Mouse (Mus musculus) E14TG2a.4 (cell line): ENCODE data around the gene Sema6b.
"Not testable (repeated sequence)": the region's sequence is repeated elsewhere in the genome, so short reads cannot be mapped to it uniquely, and the experiment has no call there.

Experiments used
- H3K27me3 ChIP-seq: 2 replicates; pipeline ENCODE4 v1.6.1; 2014; ENCODE audit warnings: low read length, control low read depth; ENCODE audit not compliant: insufficient read depth
- H3K36me3 ChIP-seq: 2 replicates; pipeline ENCODE4 v1.6.1; 2014; ENCODE audit warnings: low read length, control low read depth; ENCODE audit not compliant: insufficient read depth
- H3K4me1 ChIP-seq: replicated peaks from 2 replicates; pipeline ENCODE4 v1.6.1; 2014; ENCODE audit warnings: low read depth, low read length, control low read depth
- H3K4me3 ChIP-seq: replicated peaks from 2 replicates; pipeline ENCODE4 v1.5.1; 2014; ENCODE audit warnings: mild to moderate bottlenecking, low read length
- H3K9me3 ChIP-seq: 2 replicates; pipeline ENCODE4 v1.6.1; 2014; ENCODE audit warnings: low read length, control low read depth
- CTCF ChIP-seq: conservative IDR thresholded peaks from 2 replicates; pipeline ENCODE4 v1.5.1; 2014; ENCODE audit warnings: low read length
- NANOG ChIP-seq: IDR thresholded peaks from 2 replicates; pipeline ENCODE4 v1.6.1; 2014; ENCODE audit warnings: borderline replicate concordance, low read length, mixed read lengths
- POU5F1 ChIP-seq: IDR thresholded peaks from 2 replicates; pipeline ENCODE4 v1.6.1; 2014; ENCODE audit warnings: low read length, borderline replicate concordance

Sema6b gene

GRCm38 (mm10) chr17:56096883-56097282 lies 43.3 kb downstream of the Sema6b start:
- Histone ChIP-seq H3K36me3 (peaks cover 95% of the 10 kb centered on the region), H3K4me1 (no peaks in the 10 kb centered on the region; the same call in 1 of the 2 replicates), H3K4me3 (no peak overlapping the region), H3K27me3 (no peaks in the 10 kb centered on the region), H3K9me3 (no peaks in the 10 kb centered on the region)
- no peak for TF ChIP-seq POU5F1
- no peak for TF ChIP-seq NANOG
- TF ChIP-seq CTCF: no peak

- Histone ChIP-seq H3K4me3 (no peak overlapping the region), H3K4me1 (no peaks in the 10 kb centered on the region), H3K36me3 (peaks cover 88% of the 10 kb centered on the region), H3K27me3 (no peaks in the 10 kb centered on the region), H3K9me3 (no peaks in the 10 kb centered on the region)
- no peak for TF ChIP-seq NANOG
- TF ChIP-seq POU5F1: no peak
- no peak for TF ChIP-seq CTCF
Measured at GRCm38 (mm10) chr17:56092794-56093193, 47.3 kb downstream of the Sema6b start.

- Histone ChIP-seq H3K36me3 (peaks cover 88% of the 10 kb centered on the region), H3K9me3 (no peaks in the 10 kb centered on the region), H3K4me1 (no peaks in the 10 kb centered on the region), H3K27me3 (no peaks in the 10 kb centered on the region), H3K4me3 (no peak overlapping the region)
- TF ChIP-seq CTCF: no peak
- TF ChIP-seq POU5F1: no peak
- no peak for TF ChIP-seq NANOG
Measured at GRCm38 (mm10) chr17:56092312-56092711, 47.8 kb downstream of the Sema6b start.

- peaks cover 41% of the 10 kb centered on the region for H3K36me3 ChIP-seq
- TF ChIP-seq CTCF: no peak; the same call in 1 of the 2 replicates
- no peak for TF ChIP-seq NANOG
- no peak for TF ChIP-seq POU5F1
- peak overlapping the region; percentile 96 for H3K4me3 ChIP-seq
- H3K9me3 ChIP-seq: no peaks in the 10 kb centered on the region
- H3K27me3 ChIP-seq: no peaks in the 10 kb centered on the region
- H3K4me1 ChIP-seq: peaks cover 36% of the 10 kb centered on the region
Measured at GRCm38 (mm10) chr17:56080781-56081585, 59.2 kb downstream of the Sema6b start.

GRCm38 (mm10) chr17:56079921-56080320 lies 60.2 kb downstream of the Sema6b start:
- TF ChIP-seq CTCF: no peak
- no peak for TF ChIP-seq NANOG
- no peak for TF ChIP-seq POU5F1
- Histone ChIP-seq H3K4me1 (peaks cover 45% of the 10 kb centered on the region), H3K36me3 (peaks cover 30% of the 10 kb centered on the region), H3K27me3 (no peaks in the 10 kb centered on the region), H3K4me3 (peak overlapping the region; percentile 96), H3K9me3 (no peaks in the 10 kb centered on the region)

GRCm38 (mm10) chr17:56078880-56079795 lies 61.0 kb downstream of the Sema6b start, which contains the start of gene Hdgfl2:
Gene Hdgfl2 (plus strand): TSS chr17:56079634.
- Histone ChIP-seq H3K9me3 (no peaks in the 10 kb centered on the region), H3K4me1 (peaks cover 47% of the 10 kb centered on the region), H3K36me3 (peaks cover 23% of the 10 kb centered on the region), H3K4me3 (peak within 1 kb of the TSS; percentile 96), H3K27me3 (no peaks in the 10 kb centered on the region)
- no peak for TF ChIP-seq NANOG
- no peak for TF ChIP-seq POU5F1
- TF ChIP-seq CTCF: no peak

GRCm38 (mm10) chr17:56078361-56078760 lies 61.8 kb downstream of the Sema6b start:
- peaks cover 53% of the 10 kb centered on the region for H3K4me1 ChIP-seq
- H3K27me3 ChIP-seq, H3K9me3 ChIP-seq: not testable (repeated sequence)
- peaks cover 18% of the 10 kb centered on the region for H3K36me3 ChIP-seq
- peak overlapping the region; percentile 69 for H3K4me3 ChIP-seq

GRCm38 (mm10) chr17:56077523-56077922 lies 62.6 kb downstream of the Sema6b start:
- Histone ChIP-seq H3K9me3 (no peaks in the 10 kb centered on the region), H3K4me1 (peaks cover 50% of the 10 kb centered on the region), H3K27me3 (no peaks in the 10 kb centered on the region), H3K4me3 (no peak overlapping the region), H3K36me3 (peaks cover 18% of the 10 kb centered on the region)
- no peak for TF ChIP-seq NANOG
- no peak for TF ChIP-seq CTCF
